Mouse (Mus musculus) MEL (cell line): Measurements from ENCODE around the gene Hoxa4. TPM values are rescaled to one million over a fixed set of nuclear protein-coding genes. Genes with fewer than 3 reads are reported as not detected.

Experiments used
- DNase-seq: peaks from one replicate; pipeline ENCODE4 v3.0.0; 2011; ENCODE audit warnings: low read depth, low spot score
- H3K27ac ChIP-seq: 2 replicates; pipeline ENCODE4 v1.5.1; 2012; ENCODE audit warnings: low read depth, mild to moderate bottlenecking, control low read depth, low read length, moderate library complexity; ENCODE audit not compliant: control insufficient read depth
- H3K27me3 ChIP-seq, 2 experiments: fragments of 150-350 bp in 1 of 2; sonication (generic) in 1 of 2; 2 replicates each; pipeline ENCODE4 v1.6.1; 2012; ENCODE audit warnings: low read length in 2 of 2, mild to moderate bottlenecking in 2 of 2, improper control_type of control experiment in 1 of 2, moderate library complexity in 1 of 2; ENCODE audit not compliant: insufficient read depth in 2 of 2, control insufficient read depth in 1 of 2
- H3K36me3 ChIP-seq, 2 experiments: 2 replicates each; pipeline ENCODE4 v1.6.1; 2012 to 2014; ENCODE audit warnings: low read length in 2 of 2, improper control_type of control experiment in 1 of 2, inconsistent platforms in 1 of 2, mild to moderate bottlenecking in 1 of 2; ENCODE audit not compliant: insufficient read depth in 2 of 2, control insufficient read depth in 1 of 2
- H3K4me1 ChIP-seq, 2 experiments: fragments of 150-350 bp in 1 of 2; sonication (generic) in 1 of 2; 2 replicates each; pipeline ENCODE4 v1.6.1; 2012; ENCODE audit warnings: low read length in 2 of 2, improper control_type of control experiment in 1 of 2, mild to moderate bottlenecking in 1 of 2; ENCODE audit not compliant: insufficient read depth in 2 of 2, control insufficient read depth in 1 of 2
- H3K4me3 ChIP-seq, 2 experiments: fragments of 150-350 bp in 1 of 2; sonication (generic) in 1 of 2; 2 replicates each; pipeline ENCODE4 v1.5.1; 2012; ENCODE audit warnings: low read depth in 2 of 2, low read length in 2 of 2, mild to moderate bottlenecking in 2 of 2, moderate library complexity in 2 of 2, control low read depth in 1 of 2, improper control_type of control experiment in 1 of 2; ENCODE audit not compliant: control insufficient read depth in 1 of 2, insufficient read depth in 1 of 2
- H3K79me2 ChIP-seq: 2 replicates; pipeline ENCODE4 v1.6.1; 2012; ENCODE audit warnings: mild to moderate bottlenecking, low read length, moderate library complexity; ENCODE audit not compliant: control insufficient read depth, poor library complexity, insufficient read depth
- H3K9ac ChIP-seq: 2 replicates; pipeline ENCODE4 v1.6.1; 2012; ENCODE audit warnings: low read depth, mild to moderate bottlenecking, control low read depth, low read length, moderate library complexity; ENCODE audit not compliant: control insufficient read depth, poor library complexity, severe bottlenecking
- H3K9me3 ChIP-seq: fragments of 150-350 bp; sonication (generic); replicated peaks from 2 replicates; pipeline ENCODE4 v1.6.1; 2012; ENCODE audit warnings: mild to moderate bottlenecking, low read length, improper control_type of control experiment, moderate library complexity; ENCODE audit not compliant: insufficient read depth
- BHLHE40 ChIP-seq: IDR thresholded peaks from 2 replicates; pipeline ENCODE4 v1.6.1; 2012; ENCODE audit warnings: low read depth, mild to moderate bottlenecking, inconsistent platforms, low read length, improper control_type of control experiment, borderline replicate concordance
- CHD1 ChIP-seq: IDR thresholded peaks from 2 replicates; pipeline ENCODE4 v1.6.1; 2012; ENCODE audit warnings: low read depth, mild to moderate bottlenecking, inconsistent platforms, low read length, improper control_type of control experiment
- E2F4 ChIP-seq: IDR thresholded peaks from 2 replicates; pipeline ENCODE4 v1.6.1; 2011; ENCODE audit warnings: low read depth, low read length, improper control_type of control experiment, borderline replicate concordance
- ELF1 ChIP-seq: IDR thresholded peaks from 2 replicates; pipeline ENCODE4 v1.6.1; 2014; ENCODE audit warnings: low read depth, mild to moderate bottlenecking, inconsistent platforms, low read length, improper control_type of control experiment, moderate library complexity
- EP300 ChIP-seq, 2 experiments: IDR thresholded peaks; 2 replicates each; pipeline ENCODE4 v1.6.1; 2011; ENCODE audit warnings: improper control_type of control experiment in 2 of 2, low read length in 2 of 2, low read depth in 1 of 2, mild to moderate bottlenecking in 1 of 2
- JUND ChIP-seq: IDR thresholded peaks from 2 replicates; pipeline ENCODE4 v1.6.1; 2011; ENCODE audit warnings: low read depth, mild to moderate bottlenecking, improper control_type of control experiment, low read length
- KAT2A ChIP-seq: conservative IDR thresholded peaks from 2 replicates; pipeline ENCODE4 v1.6.1; 2012; ENCODE audit warnings: low read depth, low read length, improper control_type of control experiment, inconsistent platforms
- MXI1 ChIP-seq: IDR thresholded peaks from 2 replicates; pipeline ENCODE4 v1.6.1; 2011; ENCODE audit warnings: mild to moderate bottlenecking, low read depth, low read length, improper control_type of control experiment
- NRF1 ChIP-seq: IDR thresholded peaks from 2 replicates; pipeline ENCODE4 v1.6.1; 2014; ENCODE audit warnings: low read depth, mild to moderate bottlenecking, inconsistent platforms, low read length, improper control_type of control experiment, moderate library complexity; ENCODE audit not compliant: poor library complexity, insufficient read depth, severe bottlenecking
- POLR2AphosphoS2 ChIP-seq: IDR thresholded peaks from 2 replicates; pipeline ENCODE4 v1.6.1; 2011; ENCODE audit warnings: low read length, improper control_type of control experiment
- RAD21 ChIP-seq: IDR thresholded peaks from 2 replicates; pipeline ENCODE4 v1.6.1; 2011; ENCODE audit warnings: mild to moderate bottlenecking, low read depth, low read length, improper control_type of control experiment
- TAL1 ChIP-seq: IDR thresholded peaks from 2 replicates; pipeline ENCODE4 v1.6.1; 2012; ENCODE audit warnings: mild to moderate bottlenecking, inconsistent platforms, low read length, moderate library complexity, mixed read lengths
- TBP ChIP-seq: IDR thresholded peaks from 2 replicates; pipeline ENCODE4 v1.8.0; 2011; ENCODE audit warnings: low read depth, low read length, improper control_type of control experiment
- TCF12 ChIP-seq: IDR thresholded peaks from 2 replicates; pipeline ENCODE4 v1.6.1; 2014; ENCODE audit warnings: low read depth, mild to moderate bottlenecking, inconsistent platforms, low read length, improper control_type of control experiment, moderate library complexity
- UBTF ChIP-seq: IDR thresholded peaks from 2 replicates; pipeline ENCODE4 v1.6.1; 2012; ENCODE audit warnings: low read depth, mild to moderate bottlenecking, inconsistent platforms, low read length, improper control_type of control experiment, moderate library complexity, borderline replicate concordance; ENCODE audit not compliant: insufficient read depth
- USF1 ChIP-seq: IDR thresholded peaks from 2 replicates; pipeline ENCODE4 v1.6.1; 2014; ENCODE audit warnings: low read depth, mild to moderate bottlenecking, inconsistent platforms, low read length, improper control_type of control experiment, moderate library complexity
- ZC3H11A ChIP-seq: IDR thresholded peaks from 2 replicates; pipeline ENCODE4 v1.6.1; 2012; ENCODE audit warnings: low read depth, mild to moderate bottlenecking, inconsistent platforms, low read length, improper control_type of control experiment
- ZKSCAN1 ChIP-seq: IDR thresholded peaks from 2 replicates; pipeline ENCODE4 v1.6.1; 2012; ENCODE audit warnings: low read depth, mild to moderate bottlenecking, inconsistent platforms, low read length, improper control_type of control experiment, moderate library complexity
- polyA plus RNA-seq, 2 experiments: library from polyadenylated mRNA; stranded (reverse) in 1 of 2; unstranded in 1 of 2; fragments of >175 nt in 1 of 2; fragments of >200 nt in 1 of 2; gene quantifications; 2 replicates each; pipeline versions ENCODE4 v1.2.1 to v1.2.4; 2012; ENCODE audit warnings: low replicate concordance in 2 of 2, low read depth in 1 of 2; ENCODE audit not compliant: insufficient read length in 2 of 2, insufficient read depth in 1 of 2, missing spikeins in 1 of 2
- total RNA-seq: library from RNA; depleted of rRNA; stranded (reverse); fragments of 300-350 nt; gene quantifications from 2 replicates; pipeline ENCODE4 v1.2.3, GENCODE M21; 2012

Hoxa4 gene
- total and polyA plus RNA-seq, 3 experiments, result not detected

- Histone ChIP-seq H3K27ac (no peak overlapping the region), H3K4me3 (no peak overlapping the region), H3K4me1 (no peaks in the 10 kb centered on the region), H3K79me2 (no peaks in the 10 kb centered on the region), H3K9me3 (no peaks in the 10 kb centered on the region), H3K27me3 (no peaks in the 10 kb centered on the region), H3K9ac (no peak overlapping the region), H3K36me3 (no peaks in the 10 kb centered on the region)
- no peak for TF ChIP-seq JUND
- TF ChIP-seq TBP, result no peak
- no peak for TF ChIP-seq RAD21
- TF ChIP-seq E2F4, result no peak
- TF ChIP-seq ZKSCAN1, result no peak
- TF ChIP-seq CHD1, result no peak
- TF ChIP-seq BHLHE40, result no peak
- no peak for TF ChIP-seq TCF12
- no peak for TF ChIP-seq NRF1
- DNase-seq, result no peak
These were observed 19.6 kb downstream of the Hoxa4 start for GRCm38 (mm10) chr6:52171938-52172337.

GRCm38 (mm10) chr6:52171331-52171730 is 20.2 kb downstream of the Hoxa4 start:
- no peaks in the 10 kb centered on the region for H3K9me3 ChIP-seq
- DNase-seq, result no peak
- H3K9ac ChIP-seq, result no peak overlapping the region
- no peaks in the 10 kb centered on the region for H3K4me1 ChIP-seq
- H3K27me3 ChIP-seq, result no peaks in the 10 kb centered on the region
- H3K36me3 ChIP-seq, result no peaks in the 10 kb centered on the region
- no peak overlapping the region for H3K27ac ChIP-seq
- TF ChIP-seq ELF1 (no peak), UBTF (no peak), JUND (no peak), ZC3H11A (no peak), USF1 (no peak), MXI1 (no peak), EP300 (IDR thresholded peaks at IDR 0.05; ENCODE audit: low read depth in 1 of 2, low read length in 2 of 2) (no peak), NRF1 (no peak), TCF12 (no peak), KAT2A (no peak), TAL1 (no peak), POLR2AphosphoS2 (no peak)
- TF ChIP-seq, all 39 proteins: peak for 0
- Histone ChIP-seq H3K79me2 (no peaks in the 10 kb centered on the region), H3K4me3 (no peak overlapping the region)
